Mouse (Mus musculus): ENCODE data around the gene Mllt1. TPM values are rescaled to one million over a fixed set of nuclear protein-coding genes. Genes with fewer than 3 reads are reported as not detected.

Mllt1 gene
- polyA plus RNA-seq, 1 experiment, result 28.5 TPM

- TF ChIP-seq E2F4 (IDR thresholded peaks at IDR 0.05; ENCODE audit: insufficient read depth) (no peak), REST (IDR thresholded peaks at IDR 0.05; ENCODE audit: insufficient read depth, insufficient read length) (no peak), MAX (IDR thresholded peaks at IDR 0.05; ENCODE audit: low read depth) (no peak), MYOG (IDR thresholded peaks at IDR 0.05; ENCODE audit: control insufficient read depth in 1 of 3, insufficient read depth in 1 of 3, insufficient read length in 2 of 3, low read depth in 2 of 3) (no peak), MYOD1 (IDR thresholded peaks at IDR 0.05; ENCODE audit: control insufficient read depth in 1 of 3, insufficient read length in 2 of 3, low read depth in 2 of 3) (no peak), TCF12 (IDR thresholded peaks at IDR 0.05; ENCODE audit: insufficient read depth, poor library complexity, severe bottlenecking) (no peak), POLR2AphosphoS2 (IDR thresholded peaks at IDR 0.05; ENCODE audit: insufficient read length, low read depth) (no peak), TCF3 (IDR thresholded peaks at IDR 0.05; ENCODE audit: insufficient read length, low read depth) (no peak), USF1 (IDR thresholded peaks at IDR 0.05; ENCODE audit: low read depth) (no peak), POLR2A (IDR thresholded peaks at IDR 0.05; ENCODE audit: insufficient read length, low read depth) (no peak), SRF (IDR thresholded peaks at IDR 0.05; ENCODE audit: control insufficient read depth, insufficient read length, low read depth) (no peak), CEBPB (IDR thresholded peaks at IDR 0.05; ENCODE audit: insufficient read depth, poor library complexity, severe bottlenecking) (no peak)
- H3K36me3 ChIP-seq (ENCODE audit: control insufficient read depth, insufficient read depth), result no peaks in the 10 kb centered on the region
- no peak overlapping the region for H3K4me2 ChIP-seq (ENCODE audit: low read depth)
- no peaks in the 10 kb centered on the region for H3K79me2 ChIP-seq (ENCODE audit: control insufficient read depth, insufficient read depth)
- H3K4me3 ChIP-seq, result no peak overlapping the region
- no peak overlapping the region for H3ac ChIP-seq (ENCODE audit: control insufficient read depth, insufficient read length)
- peaks cover 13% of the 10 kb centered on the region for H3K27me3 ChIP-seq (ENCODE audit: control insufficient read depth, insufficient read depth, insufficient read length)
Measured at GRCm38 (mm10) chr17:56950915-56951314, 15.7 kb upstream of the Mllt1 start.

- no peak overlapping the region for H3K4me2 ChIP-seq (ENCODE audit: low read depth)
- peaks cover 12% of the 10 kb centered on the region for H3K79me2 ChIP-seq (ENCODE audit: control insufficient read depth, insufficient read depth)
- H3K4me3 ChIP-seq, result no peak overlapping the region
- H3K36me3 ChIP-seq (ENCODE audit: control insufficient read depth, insufficient read depth), result no peaks in the 10 kb centered on the region
- H3ac ChIP-seq (ENCODE audit: control insufficient read depth, insufficient read length), result no peak overlapping the region
- peaks cover 8% of the 10 kb centered on the region for H3K27me3 ChIP-seq (ENCODE audit: control insufficient read depth, insufficient read depth, insufficient read length)
- no peak for TF ChIP-seq SRF (IDR thresholded peaks at IDR 0.05; ENCODE audit: control insufficient read depth, insufficient read length, low read depth)
Measured at GRCm38 (mm10) chr17:56938751-56939150, 3.5 kb upstream of the Mllt1 start.

GRCm38 (mm10) chr17:56936731-56937130 is 1.5 kb upstream of the Mllt1 start:
- Histone ChIP-seq H3K79me2 (ENCODE audit: control insufficient read depth, insufficient read depth) (peaks cover 30% of the 10 kb centered on the region), H3K4me2 (ENCODE audit: low read depth) (no peak overlapping the region), H3ac (ENCODE audit: control insufficient read depth, insufficient read length) (no peak overlapping the region), H3K4me3 (no peak overlapping the region), H3K36me3 (ENCODE audit: control insufficient read depth, insufficient read depth) (no peaks in the 10 kb centered on the region), H3K27me3 (ENCODE audit: control insufficient read depth, insufficient read depth, insufficient read length) (peaks cover 8% of the 10 kb centered on the region)
- TF ChIP-seq CEBPB (IDR thresholded peaks at IDR 0.05; ENCODE audit: insufficient read depth, poor library complexity, severe bottlenecking), result no peak
- TF ChIP-seq SRF (IDR thresholded peaks at IDR 0.05; ENCODE audit: control insufficient read depth, insufficient read length, low read depth), result no peak
- TF ChIP-seq USF1 (IDR thresholded peaks at IDR 0.05; ENCODE audit: low read depth), result no peak
- TF ChIP-seq MYOD1 (IDR thresholded peaks at IDR 0.05; ENCODE audit: control insufficient read depth in 1 of 3, insufficient read length in 2 of 3, low read depth in 2 of 3), result no peak
- TF ChIP-seq E2F4 (IDR thresholded peaks at IDR 0.05; ENCODE audit: insufficient read depth), result no peak

GRCm38 (mm10) chr17:56934545-56935330 is 477 bp downstream of the Mllt1 start:
- Histone ChIP-seq H3K79me2 (ENCODE audit: control insufficient read depth, insufficient read depth) (peaks cover 47% of the 10 kb centered on the region), H3K4me2 (ENCODE audit: low read depth) (peak overlapping the region; percentile 89), H3K27me3 (ENCODE audit: control insufficient read depth, insufficient read depth, insufficient read length) (peaks cover 8% of the 10 kb centered on the region), H3K4me3 (peak overlapping the region; percentile 49), H3ac (ENCODE audit: control insufficient read depth, insufficient read length) (peak overlapping the region; percentile 95), H3K36me3 (ENCODE audit: control insufficient read depth, insufficient read depth) (no peaks in the 10 kb centered on the region)
- TF ChIP-seq MYOD1 (IDR thresholded peaks at IDR 0.05; ENCODE audit: control insufficient read depth in 1 of 3, insufficient read length in 2 of 3, low read depth in 2 of 3), result no peak
- no peak for TF ChIP-seq E2F4 (IDR thresholded peaks at IDR 0.05; ENCODE audit: insufficient read depth)

- Histone ChIP-seq H3K36me3 (ENCODE audit: control insufficient read depth, insufficient read depth) (no peaks in the 10 kb centered on the region), H3ac (ENCODE audit: control insufficient read depth, insufficient read length) (no peak overlapping the region), H3K4me2 (ENCODE audit: low read depth) (no peak overlapping the region), H3K27me3 (ENCODE audit: control insufficient read depth, insufficient read depth, insufficient read length) (peaks cover 4% of the 10 kb centered on the region), H3K4me3 (no peak overlapping the region), H3K79me2 (ENCODE audit: control insufficient read depth, insufficient read depth) (peaks cover 56% of the 10 kb centered on the region)
- no peak for TF ChIP-seq POLR2A (IDR thresholded peaks at IDR 0.05; ENCODE audit: insufficient read length, low read depth)
- no peak for TF ChIP-seq CEBPB (IDR thresholded peaks at IDR 0.05; ENCODE audit: insufficient read depth, poor library complexity, severe bottlenecking)
- no peak for TF ChIP-seq E2F4 (IDR thresholded peaks at IDR 0.05; ENCODE audit: insufficient read depth)
- no peak for TF ChIP-seq MYOD1 (IDR thresholded peaks at IDR 0.05; ENCODE audit: control insufficient read depth in 1 of 3, insufficient read length in 2 of 3, low read depth in 2 of 3)
- TF ChIP-seq MYOG (IDR thresholded peaks at IDR 0.05; ENCODE audit: control insufficient read depth in 1 of 3, insufficient read depth in 1 of 3, insufficient read length in 2 of 3, low read depth in 2 of 3), result no peak
- TF ChIP-seq TCF3 (IDR thresholded peaks at IDR 0.05; ENCODE audit: insufficient read length, low read depth), result no peak
- TF ChIP-seq REST (IDR thresholded peaks at IDR 0.05; ENCODE audit: insufficient read depth, insufficient read length), result no peak
- TF ChIP-seq TCF12 (IDR thresholded peaks at IDR 0.05; ENCODE audit: insufficient read depth, poor library complexity, severe bottlenecking), result no peak
- no peak for TF ChIP-seq POLR2AphosphoS2 (IDR thresholded peaks at IDR 0.05; ENCODE audit: insufficient read length, low read depth)
- TF ChIP-seq SRF (IDR thresholded peaks at IDR 0.05; ENCODE audit: control insufficient read depth, insufficient read length, low read depth), result no peak
- no peak for TF ChIP-seq USF1 (IDR thresholded peaks at IDR 0.05; ENCODE audit: low read depth)
- no peak for TF ChIP-seq MAX (IDR thresholded peaks at IDR 0.05; ENCODE audit: low read depth)
Measured at GRCm38 (mm10) chr17:56933395-56933794, 1.8 kb downstream of the Mllt1 start.
